Mouse (Mus musculus): ENCODE results near the gene Kif6. TPM values are rescaled to one million over a fixed set of nuclear protein-coding genes. Genes with fewer than 3 reads are reported as not detected.

The Kif6 gene
- polyA plus RNA-seq, 1 experiment from 2014 or later: 0.08 TPM

- WGBS (ENCODE audit: insufficient replicate concordance): 52% methylated on average over 8 of the region's 8 CpGs
- ATAC-seq (ENCODE audit: insufficient read depth): no peak
These were observed 146.9 kb downstream of the Kif6 start for GRCm38 (mm10) chr17:49761838-49762237.

GRCm38 (mm10) chr17:49764963-49765362 is 150.0 kb downstream of the Kif6 start:
- Histone ChIP-seq H3K4me2 (no peak overlapping the region), H3K27ac (replicated peaks) (no peak overlapping the region), H3K4me1 (replicated peaks) (no peaks in the 10 kb centered on the region), H3K4me3 (replicated peaks) (no peak overlapping the region), H3K9ac (no peak overlapping the region), H3K36me3 (replicated peaks) (no peaks in the 10 kb centered on the region), H3K9me3 (replicated peaks) (no peaks in the 10 kb centered on the region), H3K27me3 (no peaks in the 10 kb centered on the region)
- ATAC-seq (ENCODE audit: insufficient read depth): no peak
- 64% methylated on average over 6 of the region's 6 CpGs for WGBS (ENCODE audit: insufficient replicate concordance)

More at GRCm38 (mm10) chr17:49761838-49762237, 146.9 kb downstream of the Kif6 start:
- no peaks in the 10 kb centered on the region for H3K9me3 ChIP-seq (replicated peaks)
- no peaks in the 10 kb centered on the region for H3K4me1 ChIP-seq (replicated peaks)
- H3K36me3 ChIP-seq (replicated peaks): no peaks in the 10 kb centered on the region
- no peak overlapping the region for H3K4me3 ChIP-seq (replicated peaks)
- H3K4me2 ChIP-seq: no peak overlapping the region
- H3K9ac ChIP-seq: no peak overlapping the region
- no peak overlapping the region for H3K27ac ChIP-seq (replicated peaks)
- H3K27me3 ChIP-seq: no peaks in the 10 kb centered on the region

GRCm38 (mm10) chr17:49767717-49768370 is 152.9 kb downstream of the Kif6 start:
- Histone ChIP-seq H3K4me1 (replicated peaks) (no peaks in the 10 kb centered on the region), H3K27ac (replicated peaks) (no peak overlapping the region), H3K36me3 (replicated peaks) (no peaks in the 10 kb centered on the region), H3K27me3 (no peaks in the 10 kb centered on the region), H3K9me3 (replicated peaks) (no peaks in the 10 kb centered on the region), H3K4me3 (replicated peaks) (no peak overlapping the region), H3K4me2 (no peak overlapping the region), H3K9ac (no peak overlapping the region)
- 50% methylated on average over 10 of the region's 10 CpGs for whole genome bisulfite sequencing (ENCODE audit: insufficient replicate concordance)
- ATAC-seq (ENCODE audit: insufficient read depth): no peak

- Histone ChIP-seq H3K27ac (replicated peaks) (no peak overlapping the region), H3K9me3 (replicated peaks) (no peaks in the 10 kb centered on the region), H3K27me3 (no peaks in the 10 kb centered on the region), H3K4me3 (replicated peaks) (no peak overlapping the region), H3K4me2 (no peak overlapping the region), H3K9ac (no peak overlapping the region), H3K4me1 (replicated peaks) (no peaks in the 10 kb centered on the region), H3K36me3 (replicated peaks) (no peaks in the 10 kb centered on the region)
- WGBS (ENCODE audit: insufficient replicate concordance): 64% methylated on average over 10 of the region's 10 CpGs
- ATAC-seq (ENCODE audit: insufficient read depth): no peak
These were observed 156.9 kb downstream of the Kif6 start for GRCm38 (mm10) chr17:49771703-49772315.

- Histone ChIP-seq H3K9ac (no peak overlapping the region), H3K27ac (replicated peaks) (no peak overlapping the region), H3K36me3 (replicated peaks) (no peaks in the 10 kb centered on the region), H3K4me1 (replicated peaks) (no peaks in the 10 kb centered on the region), H3K9me3 (replicated peaks) (no peaks in the 10 kb centered on the region), H3K27me3 (no peaks in the 10 kb centered on the region), H3K4me3 (replicated peaks) (no peak overlapping the region), H3K4me2 (no peak overlapping the region)
- no peak for ATAC-seq (ENCODE audit: insufficient read depth)
- 50% methylated on average over 13 of the region's 13 CpGs for WGBS (ENCODE audit: insufficient replicate concordance)
These were observed 162.3 kb downstream of the Kif6 start for GRCm38 (mm10) chr17:49777115-49777839.

GRCm38 (mm10) chr17:49779066-49779465 is 164.1 kb downstream of the Kif6 start:
- WGBS (ENCODE audit: insufficient replicate concordance): 63% methylated on average over 4 of the region's 4 CpGs

GRCm38 (mm10) chr17:49779576-49779975 is 164.6 kb downstream of the Kif6 start:
- Histone ChIP-seq H3K36me3 (replicated peaks) (no peaks in the 10 kb centered on the region), H3K9ac (no peak overlapping the region), H3K27me3 (no peaks in the 10 kb centered on the region), H3K9me3 (replicated peaks) (no peaks in the 10 kb centered on the region), H3K27ac (replicated peaks) (no peak overlapping the region), H3K4me3 (replicated peaks) (no peak overlapping the region), H3K4me1 (replicated peaks) (no peaks in the 10 kb centered on the region), H3K4me2 (no peak overlapping the region)
- WGBS (ENCODE audit: insufficient replicate concordance): 60% methylated on average over 3 of the region's 3 CpGs
- ATAC-seq (ENCODE audit: insufficient read depth): no peak

More at GRCm38 (mm10) chr17:49779066-49779465, 164.1 kb downstream of the Kif6 start:
- no peak overlapping the region for H3K4me2 ChIP-seq
- H3K4me3 ChIP-seq (replicated peaks): no peak overlapping the region
- ATAC-seq (ENCODE audit: insufficient read depth): no peak
- no peaks in the 10 kb centered on the region for H3K9me3 ChIP-seq (replicated peaks)
- H3K27ac ChIP-seq (replicated peaks): no peak overlapping the region
- no peaks in the 10 kb centered on the region for H3K4me1 ChIP-seq (replicated peaks)
- H3K27me3 ChIP-seq: no peaks in the 10 kb centered on the region
- H3K9ac ChIP-seq: no peak overlapping the region
- no peaks in the 10 kb centered on the region for H3K36me3 ChIP-seq (replicated peaks)

GRCm38 (mm10) chr17:49785851-49786250 is 170.9 kb downstream of the Kif6 start:
- no peak overlapping the region for H3K4me3 ChIP-seq (replicated peaks)
- H3K27ac ChIP-seq (replicated peaks): no peak overlapping the region
- H3K9me3 ChIP-seq (replicated peaks): no peaks in the 10 kb centered on the region
- H3K9ac ChIP-seq: no peak overlapping the region
- ATAC-seq (ENCODE audit: insufficient read depth): no peak
- H3K4me1 ChIP-seq (replicated peaks): no peaks in the 10 kb centered on the region
- no peak overlapping the region for H3K4me2 ChIP-seq
- H3K36me3 ChIP-seq (replicated peaks): no peaks in the 10 kb centered on the region
- 62% methylated on average over 5 of the region's 5 CpGs for WGBS (ENCODE audit: insufficient replicate concordance)
- no peaks in the 10 kb centered on the region for H3K27me3 ChIP-seq

- Histone ChIP-seq H3K4me1 (replicated peaks) (no peaks in the 10 kb centered on the region), H3K36me3 (replicated peaks) (no peaks in the 10 kb centered on the region), H3K9me3 (replicated peaks) (no peaks in the 10 kb centered on the region), H3K27me3 (no peaks in the 10 kb centered on the region), H3K4me2 (no peak overlapping the region), H3K27ac (replicated peaks) (no peak overlapping the region), H3K9ac (no peak overlapping the region), H3K4me3 (replicated peaks) (no peak overlapping the region)
- no peak for ATAC-seq (ENCODE audit: insufficient read depth)
- WGBS (ENCODE audit: insufficient replicate concordance): 60% methylated on average over 9 of the region's 9 CpGs
These were observed 172.4 kb downstream of the Kif6 start for GRCm38 (mm10) chr17:49787351-49787750.

- Histone ChIP-seq H3K4me1 (replicated peaks) (no peaks in the 10 kb centered on the region), H3K4me3 (replicated peaks) (no peak overlapping the region), H3K9ac (no peak overlapping the region), H3K36me3 (replicated peaks) (no peaks in the 10 kb centered on the region), H3K27me3 (no peaks in the 10 kb centered on the region), H3K27ac (replicated peaks) (no peak overlapping the region), H3K4me2 (no peak overlapping the region), H3K9me3 (replicated peaks) (no peaks in the 10 kb centered on the region)
- no peak for ATAC-seq (ENCODE audit: insufficient read depth)
- 50% methylated on average over 7 of the region's 7 CpGs for WGBS (ENCODE audit: insufficient replicate concordance)
These were observed 173.4 kb downstream of the Kif6 start for GRCm38 (mm10) chr17:49788187-49788974.

- H3K4me2 ChIP-seq: no peak overlapping the region
- no peaks in the 10 kb centered on the region for H3K9me3 ChIP-seq (replicated peaks)
- no peaks in the 10 kb centered on the region for H3K4me1 ChIP-seq (replicated peaks)
- ATAC-seq (ENCODE audit: insufficient read depth): no peak
- no peak overlapping the region for H3K27ac ChIP-seq (replicated peaks)
- H3K36me3 ChIP-seq (replicated peaks): no peaks in the 10 kb centered on the region
- 80% methylated on average over 5 of the region's 5 CpGs for WGBS (ENCODE audit: insufficient replicate concordance)
- no peaks in the 10 kb centered on the region for H3K27me3 ChIP-seq
- H3K4me3 ChIP-seq (replicated peaks): no peak overlapping the region
- no peak overlapping the region for H3K9ac ChIP-seq
These were observed 176.6 kb downstream of the Kif6 start for GRCm38 (mm10) chr17:49791546-49791945.

Measured in liver, embryonic 15.5 days (tissue).